ENCODE assay signal across 10 mouse cellular contexts in genomic region chr1:28214243-28215038, GRCm38 (mm10).
DNase-seq lines count a peak whose midpoint lies in the region; ATAC-seq lines count a peak whose summit lies in the region.
"Had no signal": no experiment of that assay in that cellular context is flagged by ENCODE, and none has a peak within 500 bp of the region (broad histone marks: within the 10 kb centered on the region; RNA-seq: fewer than 3 reads in every experiment).

No protein-coding gene starts in this region.

- no peaks in the 10 kb centered on the region for H3K9me3 ChIP-seq in kidney, embryonic 15.5 days (replicated peaks)
- H3K9me3 ChIP-seq in embryonic facial prominence, embryonic 10.5 days, result no peaks in the 10 kb centered on the region
- no peaks in the 10 kb centered on the region for H3K9me3 ChIP-seq in heart, embryonic 11.5 days (replicated peaks; ENCODE audit: control insufficient read depth, low read length)
- H3K9me3 ChIP-seq: embryonic facial prominence, embryonic 15.5 days had no signal

- no peak for DNase-seq in kidney, adult 18-20 months
- DNase-seq in embryonic facial prominence, embryonic 10.5 days (ENCODE audit: low spot score), result peak; percentile 10
- peak; percentile 69 for DNase-seq in layer of hippocampus, adult 9-11 months
- peak; percentile 34 for DNase-seq in retina, postnatal 1 day
- no peak for DNase-seq in heart, postnatal 4 days
- no peak for DNase-seq in urinary bladder, postnatal 36 days (ENCODE audit: low spot score in 2 of 2)

- H3K4me3 ChIP-seq in kidney, embryonic 15.5 days (replicated peaks), result no peak overlapping the region
- no peak overlapping the region for H3K4me3 ChIP-seq in embryonic facial prominence, embryonic 10.5 days
- H3K4me3 ChIP-seq in heart, embryonic 11.5 days (ENCODE audit: low read depth, low read length), result no peak overlapping the region
- H3K4me3 ChIP-seq: embryonic facial prominence, embryonic 15.5 days had no signal

- WGBS in kidney, embryonic 15.5 days, result 46% methylated on average over 2 of the region's 2 CpGs
- 52% methylated on average over 2 of the region's 2 CpGs for WGBS in embryonic facial prominence, embryonic 10.5 days
- 52% methylated on average over 2 of the region's 2 CpGs for WGBS in heart, embryonic 11.5 days (ENCODE audit: insufficient replicate concordance)

- H3K27ac ChIP-seq in kidney, embryonic 15.5 days, result 0 out of 2 replicates have a peak overlapping the region, but pooled peaks have one; percentile 48
- no peak overlapping the region for H3K27ac ChIP-seq in embryonic facial prominence, embryonic 10.5 days (replicated peaks)
- H3K27ac ChIP-seq in heart, embryonic 11.5 days (ENCODE audit: low read depth, low read length), result no peak overlapping the region
- H3K27ac ChIP-seq: embryonic facial prominence, embryonic 15.5 days; liver, embryonic 14.5 days had no signal

- no peaks in the 10 kb centered on the region for H3K27me3 ChIP-seq in kidney, embryonic 15.5 days
- H3K27me3 ChIP-seq in embryonic facial prominence, embryonic 10.5 days (replicated peaks; ENCODE audit: low read depth, poor library complexity, severe bottlenecking), result no peaks in the 10 kb centered on the region
- no peaks in the 10 kb centered on the region for H3K27me3 ChIP-seq in heart, embryonic 11.5 days (ENCODE audit: control insufficient read depth, insufficient read depth, low read length)
- H3K27me3 ChIP-seq: embryonic facial prominence, embryonic 15.5 days had no signal

- no peak overlapping the region for H3K4me2 ChIP-seq in kidney, embryonic 15.5 days
- H3K4me2 ChIP-seq in heart, embryonic 11.5 days, result no peak overlapping the region
- H3K4me2 ChIP-seq: embryonic facial prominence, embryonic 15.5 days had no signal

- no peak overlapping the region for H3K9ac ChIP-seq in kidney, embryonic 15.5 days
- H3K9ac ChIP-seq in heart, embryonic 11.5 days (ENCODE audit: low read depth, low read length), result no peak overlapping the region
- H3K9ac ChIP-seq: embryonic facial prominence, embryonic 15.5 days; liver, embryonic 14.5 days had no signal

- no peaks in the 10 kb centered on the region for H3K4me1 ChIP-seq in kidney, embryonic 15.5 days
- H3K4me1 ChIP-seq in embryonic facial prominence, embryonic 10.5 days, result no peaks in the 10 kb centered on the region
- H3K4me1 ChIP-seq in heart, embryonic 11.5 days (ENCODE audit: control insufficient read depth, insufficient read depth, low read length), result no peaks in the 10 kb centered on the region
- H3K4me1 ChIP-seq: embryonic facial prominence, embryonic 15.5 days had no signal

- ATAC-seq in kidney, embryonic 15.5 days (replicated peaks; ENCODE audit: low FRiP score), result peak; percentile 58; the same call in 1 of the 2 replicates
- ATAC-seq in heart, embryonic 11.5 days (replicated peaks; ENCODE audit: insufficient number of reproducible peaks, low FRiP score, low TSS enrichment), result no peak

- no peaks in the 10 kb centered on the region for H3K36me3 ChIP-seq in kidney, embryonic 15.5 days
- no peaks in the 10 kb centered on the region for H3K36me3 ChIP-seq in embryonic facial prominence, embryonic 10.5 days (replicated peaks)
- no peaks in the 10 kb centered on the region for H3K36me3 ChIP-seq in heart, embryonic 11.5 days (ENCODE audit: control insufficient read depth, insufficient read depth, low read length)
- H3K36me3 ChIP-seq: embryonic facial prominence, embryonic 15.5 days had no signal

Comparison
In these comparisons a context has a peak if more than half of its experiments do, and no peak if none do; other contexts are left out.
1. DNase-seq: peak in embryonic facial prominence, embryonic 10.5 days (single experiment), layer of hippocampus, adult 9-11 months (single experiment) and retina, postnatal 1 day (single experiment); none in kidney, adult 18-20 months (single experiment), heart, postnatal 4 days (single experiment) and urinary bladder, postnatal 36 days (0 of 2).